Mouse (Mus musculus) Patski (cell line): ENCODE measurements at regions not wholly inside any gene's neighbourhood (a gene's known extent, or its start where the extent isn't known, plus 50 kb on each side); places are given as distances from the start of the nearest gene placed in this dataset.
A peak's percentile ranks its signal among the peaks of the same experiment; 100 is the strongest.

Source experiments
- ATAC-seq: fragments of 100-300 bp; one replicate; pipeline ENCODE4 v1.8.0; 2021
- CTCF ChIA-PET: fragments of 350-600 bp; sonication (Branson Sonifier 250); formaldehyde crosslinking; loops from one replicate; lab custom pipeline; 2022; ENCODE audit warnings: inconsistent platforms; lab: Charles Lee
- POLR2A ChIA-PET: fragments of 350-600 bp; sonication (Branson Sonifier 250); formaldehyde crosslinking; loops from one replicate; lab custom pipeline; 2022; ENCODE audit warnings: antibody characterized with exemption, inconsistent platforms; lab: Charles Lee
- DNase-seq: peaks from one replicate; pipeline ENCODE4 v3.0.0-alpha.2; 2011; ENCODE audit warnings: low read depth, low spot score
- H3K27me3 ChIP-seq: fragments of 371-371 bp; one replicate; pipeline ENCODE4 v1.5.1; 2021
- CTCF ChIP-seq: fragments of 100-300 bp; IDR thresholded peaks from one replicate; pipeline ENCODE4 v1.5.1; 2021
- in situ Hi-C: fragments of 300-500 bp; cut with MboI; formaldehyde crosslinking; loops from 3 replicates; pipeline ENCODE4 v1.11.1; 2018; ENCODE audit warnings: low pct_unique_long_range_greater_than_20kb, mixed read lengths

- ChIA-PET CTCF (interaction anchor here (2.6 kb wide), 1 partner anchor 14 kb away, joined by 8 read pairs; no protein-coding TSS in a partner anchor), POLR2A (no interaction called here)
- DNase-seq (no peak), ATAC-seq (no peak)
- H3K27me3 ChIP-seq, result no peaks in the 10 kb centered on the region
- in situ Hi-C loops, result no loop called here
- no peak for TF ChIP-seq CTCF
These were observed 76.5 kb upstream of the Gpc1 start for GRCm38 (mm10) chr1:92754793-92755488.

DNA sequence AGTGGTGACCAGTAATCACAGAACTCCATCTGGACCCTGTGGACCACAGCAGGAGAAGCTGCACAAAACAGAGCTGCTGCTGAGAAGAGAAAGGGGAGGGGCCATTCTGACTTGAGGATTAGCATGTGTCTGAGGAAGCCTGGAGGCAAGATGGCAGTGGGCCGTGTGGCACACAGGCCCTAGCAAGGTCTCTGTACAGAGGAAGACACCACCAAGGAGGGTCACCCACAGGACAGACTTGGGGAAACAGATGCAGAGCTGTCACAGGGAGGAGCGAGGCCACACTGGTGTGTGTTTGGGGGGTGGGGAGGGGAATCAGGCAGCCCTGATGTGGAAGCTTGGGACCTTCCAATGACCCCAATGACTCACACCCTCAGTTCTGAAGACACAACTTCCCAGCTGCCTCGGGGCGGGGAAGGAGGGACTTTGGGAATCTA is 79.7 kb upstream of the Gpc1 start:
- CTCF ChIA-PET, result interaction anchor here (1.0 to 1.6 kb wide), 2 partner anchors 18 to 54 kb away, joined by 3 read pairs; no protein-coding TSS in a partner anchor
- no peak for TF ChIP-seq CTCF
- POLR2A ChIA-PET, result interaction anchor here (1.3 kb wide), 1 partner anchor 9 kb away, joined by 3 read pairs; no protein-coding TSS in a partner anchor
- no peaks in the 10 kb centered on the region for H3K27me3 ChIP-seq
- DNase-seq, result no peak
- in situ Hi-C loops, result no loop called here
- ATAC-seq, result no peak

GRCm38 (mm10) chr1:92749475-92749874 is 82.0 kb upstream of the Gpc1 start:
- POLR2A ChIA-PET, result interaction anchor here (0.6 kb wide), 1 partner anchor 793 kb away, joined by 3 read pairs; no protein-coding TSS in a partner anchor
- H3K27me3 ChIP-seq, result no peaks in the 10 kb centered on the region
- in situ Hi-C loops, result no loop called here
- CTCF ChIA-PET, result interaction anchor here (1.1 to 2.0 kb wide), 4 partner anchors 14 to 20 kb away, joined by 4 to 8 read pairs (median 4); no protein-coding TSS in a partner anchor
- no peak for DNase-seq
- ATAC-seq, result no peak
- no peak for TF ChIP-seq CTCF

DNA sequence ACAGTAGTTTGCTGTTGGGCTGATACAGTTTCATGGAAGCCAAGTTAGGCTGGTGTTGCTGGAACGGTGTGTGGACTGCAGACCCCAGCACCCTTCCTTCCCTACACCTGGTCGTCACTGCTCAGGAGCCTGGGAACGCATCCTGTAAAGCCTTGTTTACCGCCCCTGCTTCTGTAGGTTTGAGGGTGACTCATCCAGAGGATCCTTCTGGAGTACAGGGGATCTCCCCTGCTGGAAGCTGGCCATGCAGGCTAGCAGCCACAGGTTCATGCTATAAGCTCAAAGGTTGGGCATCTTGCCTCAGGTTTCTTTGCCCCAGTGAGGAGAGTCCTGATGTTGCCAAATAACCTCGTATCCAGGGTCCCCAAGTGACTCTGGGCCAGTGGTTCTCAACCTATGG is 86.2 kb upstream of the Gpc1 start:
- H3K27me3 ChIP-seq, result no peaks in the 10 kb centered on the region
- CTCF ChIA-PET, result interaction anchor here (1.3 to 1.4 kb wide), 2 partner anchors 18 to 92 kb away, joined by 3 read pairs; no protein-coding TSS in a partner anchor
- POLR2A ChIA-PET, result interaction anchor here (1.6 kb wide), 1 partner anchor 24 kb away, joined by 6 read pairs; no protein-coding TSS in a partner anchor

DNA sequence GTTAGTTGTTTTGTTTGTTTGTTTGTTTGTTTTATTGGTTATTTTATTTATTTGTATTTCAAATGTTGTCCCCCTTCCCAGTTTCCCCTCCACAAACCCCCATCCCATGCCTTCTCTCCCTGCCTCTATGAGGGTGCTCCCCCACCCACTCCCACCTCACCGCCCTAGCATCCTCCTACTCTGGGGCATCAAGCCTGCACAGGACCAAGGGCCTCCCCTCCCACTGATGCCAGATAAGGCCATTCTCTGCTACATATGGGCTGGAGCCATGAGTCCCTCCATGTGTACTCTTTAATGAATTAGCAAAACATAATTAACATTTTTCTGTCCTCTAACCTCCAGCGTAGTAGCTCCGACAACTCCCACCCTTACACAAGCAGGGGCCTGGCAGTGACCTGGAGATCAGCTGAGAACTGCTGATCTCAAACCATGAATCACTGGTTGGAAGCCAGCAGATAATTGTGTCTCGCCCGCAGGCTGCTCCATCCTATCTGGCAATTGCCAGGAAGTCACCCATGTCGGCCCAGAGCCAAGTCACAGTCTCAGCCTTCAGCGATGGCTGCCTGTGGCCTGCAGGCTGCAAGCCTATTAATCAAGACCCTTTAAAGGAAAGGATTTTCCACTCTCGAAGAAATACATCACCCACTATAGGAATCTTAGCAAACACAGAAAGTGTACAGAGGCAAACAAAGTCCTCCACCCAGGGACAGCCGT is 86.8 kb upstream of the Gpc1 start:
- ChIA-PET POLR2A (interaction anchor here (1.6 kb wide), 1 partner anchor 25 kb away, joined by 6 read pairs; no protein-coding TSS in a partner anchor), CTCF (interaction anchor here (0.6 kb wide), 1 partner anchor 89 kb away, joined by 3 read pairs; no protein-coding TSS in a partner anchor)
- in situ Hi-C loops, result no loop called here
- peak; percentile 55 for ATAC-seq
- peak; percentile 74 for DNase-seq
- no peak for TF ChIP-seq CTCF
- no peaks in the 10 kb centered on the region for H3K27me3 ChIP-seq

More for the DNA sequence above, 86.2 kb upstream of the Gpc1 start:
- in situ Hi-C loops, result no loop called here
- no peak for TF ChIP-seq CTCF
- peak; percentile 65 for DNase-seq
- peak; percentile 61 for ATAC-seq

DNA sequence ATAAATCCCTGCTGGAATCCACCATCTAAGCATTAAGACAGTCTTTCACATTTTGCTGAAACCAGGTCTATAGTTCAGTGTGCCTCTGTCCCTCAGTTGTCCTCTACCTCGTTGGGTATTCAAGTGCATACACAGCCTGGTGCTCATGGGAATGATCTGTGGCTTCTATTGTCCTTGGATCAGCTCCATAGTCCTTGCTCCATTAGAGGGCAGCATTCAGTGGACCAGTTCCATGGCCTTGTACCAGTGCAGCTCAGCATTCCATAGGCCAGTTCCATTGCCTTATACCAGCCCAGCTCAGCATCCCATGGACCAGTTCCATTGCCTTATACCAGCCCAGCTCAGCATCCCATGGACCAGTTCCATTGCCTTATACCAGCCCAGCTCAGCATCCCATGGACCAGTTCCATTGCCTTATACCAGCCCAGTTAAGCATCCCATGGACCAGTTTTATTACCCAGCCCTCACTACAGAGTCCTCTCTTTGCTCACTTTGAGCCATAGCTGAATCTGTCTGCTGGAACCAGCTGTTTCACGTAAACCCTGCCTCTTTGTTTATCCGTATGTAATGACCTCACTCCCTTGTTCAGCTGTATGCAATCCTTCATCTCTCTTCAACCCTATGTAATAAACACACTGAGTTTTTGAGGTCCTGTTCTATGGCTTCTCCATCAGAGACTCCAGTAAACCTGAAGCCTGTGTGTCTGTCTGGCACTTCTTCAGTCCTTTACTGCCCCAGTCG is 88.4 kb upstream of the Gpc1 start:
- TF ChIP-seq CTCF, result no peak
- CTCF ChIA-PET, result interaction anchor here (0.7 to 1.3 kb wide), 6 partner anchors 14 to 91 kb away, joined by 3 to 6 read pairs (median 4); no protein-coding TSS in a partner anchor
- peak; percentile 20 for DNase-seq

DNA sequence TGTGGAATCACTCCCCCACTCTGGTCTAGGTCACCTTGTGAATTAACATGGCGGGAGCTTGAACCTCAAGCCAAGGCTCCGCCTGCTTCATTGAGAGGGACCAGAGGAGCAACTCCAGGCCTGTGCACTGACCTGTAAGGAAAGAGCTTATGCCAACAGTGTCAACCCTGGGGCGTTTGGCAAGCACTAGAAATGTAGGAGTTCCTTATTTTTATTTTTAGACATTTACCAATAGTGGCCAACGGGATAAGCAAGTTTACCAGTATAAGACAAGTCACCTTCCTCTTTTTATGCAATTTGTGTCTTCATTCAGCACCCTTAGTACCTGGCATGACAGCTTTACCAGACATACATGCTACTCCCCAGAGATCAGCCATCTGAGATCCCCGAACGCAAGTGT is 89.1 kb upstream of the Gpc1 start:
- DNase-seq (no peak), ATAC-seq (no peak)
- TF ChIP-seq CTCF, result no peak
- ChIA-PET POLR2A (interaction anchor here (1.2 kb wide), 2 partner anchors 10 to 91 kb away, joined by 3 to 4 read pairs; no protein-coding TSS in a partner anchor), CTCF (interaction anchor here (0.7 to 1.5 kb wide), 7 partner anchors 13 to 92 kb away, joined by 3 to 6 read pairs (median 3); no protein-coding TSS in a partner anchor)
- in situ Hi-C loops, result no loop called here
- no peaks in the 10 kb centered on the region for H3K27me3 ChIP-seq

More for the DNA sequence above, 88.4 kb upstream of the Gpc1 start:
- peak; percentile 22 for ATAC-seq
- in situ Hi-C loops, result no loop called here
- no peaks in the 10 kb centered on the region for H3K27me3 ChIP-seq
- POLR2A ChIA-PET, result interaction anchor here (0.7 to 1.2 kb wide), 3 partner anchors 9 to 91 kb away, joined by 3 to 4 read pairs (median 3); no protein-coding TSS in a partner anchor

DNA sequence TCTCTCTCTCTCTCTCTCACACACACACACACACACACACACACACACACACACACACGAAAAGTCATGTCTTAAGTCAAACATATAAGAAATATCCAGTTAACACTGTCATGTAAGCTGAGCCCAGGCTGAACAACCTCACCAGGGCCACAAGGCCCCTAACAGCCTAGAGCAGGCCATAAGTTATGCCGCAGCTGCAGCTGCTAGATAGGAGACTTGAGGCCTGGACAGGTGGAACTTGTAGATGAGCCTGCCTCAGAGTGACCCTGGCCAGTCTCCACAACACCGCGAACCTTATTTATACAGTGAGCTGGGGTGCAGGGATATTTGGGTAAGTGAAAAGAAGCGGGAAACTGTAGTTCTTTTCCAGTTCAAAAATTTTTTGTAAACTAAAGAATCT is 90.4 kb upstream of the Gpc1 start:
- no peak for DNase-seq
- no peak for TF ChIP-seq CTCF
- H3K27me3 ChIP-seq, result no peaks in the 10 kb centered on the region
- in situ Hi-C loops, result no loop called here
- ATAC-seq, result no peak
- POLR2A ChIA-PET, result no interaction called here
- CTCF ChIA-PET, result interaction anchor here (1.5 kb wide), 1 partner anchor 16 kb away, joined by 3 read pairs; no protein-coding TSS in a partner anchor

- no peak for ATAC-seq
- no peaks in the 10 kb centered on the region for H3K27me3 ChIP-seq
- no peak for TF ChIP-seq CTCF
- CTCF ChIA-PET, result no interaction called here
- in situ Hi-C loops, result no loop called here
- DNase-seq, result no peak
- POLR2A ChIA-PET, result interaction anchor here (0.6 kb wide), 1 partner anchor 11 kb away, joined by 3 read pairs; no protein-coding TSS in a partner anchor
These were observed 89.1 kb upstream of the Otos start for GRCm38 (mm10) chr1:92737600-92738197.
